Mouse (Mus musculus) G1E (cell line): ENCODE measurements at regions not wholly inside any gene's neighbourhood (a gene's known extent, or its start where the extent isn't known, plus 50 kb on each side); places are given as distances from the start of the nearest gene placed in this dataset.

Experiments used
- ATAC-seq: 2 replicates; pipeline ENCODE4 v1.8.0; 2016; ENCODE audit warnings: mild to moderate bottlenecking; ENCODE audit not compliant: insufficient number of reproducible peaks, poor library complexity, low FRiP score, severe bottlenecking; ENCODE audit errors: extremely low read depth
- DNase-seq: peaks from one replicate; pipeline ENCODE4 v3.0.0; 2012; ENCODE audit warnings: low spot score
- H3K27me3 ChIP-seq: 2 replicates; pipeline ENCODE4 v1.6.1; 2012; ENCODE audit warnings: mild to moderate bottlenecking, low read length, inconsistent platforms; ENCODE audit not compliant: insufficient read depth
- H3K36me3 ChIP-seq: replicated peaks from 2 replicates; pipeline ENCODE3; 2012; ENCODE audit warnings: mild to moderate bottlenecking, inconsistent platforms
- H3K4me1 ChIP-seq: 2 replicates; pipeline ENCODE4 v1.6.1; 2012; ENCODE audit warnings: low read depth, low read length, inconsistent platforms, mixed read lengths; ENCODE audit not compliant: insufficient read depth
- H3K4me3 ChIP-seq: 2 replicates; pipeline ENCODE4 v1.5.1; 2012; ENCODE audit warnings: low read depth, mild to moderate bottlenecking, inconsistent platforms, low read length, moderate library complexity, mixed read lengths
- H3K9me3 ChIP-seq: replicated peaks from 2 replicates; pipeline ENCODE4 v1.6.1; 2012; ENCODE audit warnings: inconsistent platforms
- CTCF ChIP-seq: IDR thresholded peaks from 2 replicates; pipeline ENCODE4 v1.5.1; 2012; ENCODE audit warnings: low read depth, low read length, inconsistent platforms, mixed read lengths
- GATA1 ChIP-seq: IDR thresholded peaks from 2 replicates; pipeline ENCODE4 v1.6.1; 2012; ENCODE audit warnings: borderline replicate concordance, low read length, inconsistent platforms, mixed read lengths
- GATA2 ChIP-seq: IDR thresholded peaks from 2 replicates; pipeline ENCODE4 v1.6.1; 2012; ENCODE audit warnings: low read depth, low read length, inconsistent platforms, borderline replicate concordance
- POLR2AphosphoS5 ChIP-seq: IDR thresholded peaks from 2 replicates; pipeline ENCODE4 v1.6.1; 2012; ENCODE audit warnings: low read depth, low read length, inconsistent platforms; ENCODE audit not compliant: insufficient replicate concordance
- TAL1 ChIP-seq: conservative IDR thresholded peaks from 2 replicates; pipeline ENCODE4 v1.6.1; 2012; ENCODE audit warnings: low read depth, low read length, inconsistent platforms, mixed read lengths

DNA sequence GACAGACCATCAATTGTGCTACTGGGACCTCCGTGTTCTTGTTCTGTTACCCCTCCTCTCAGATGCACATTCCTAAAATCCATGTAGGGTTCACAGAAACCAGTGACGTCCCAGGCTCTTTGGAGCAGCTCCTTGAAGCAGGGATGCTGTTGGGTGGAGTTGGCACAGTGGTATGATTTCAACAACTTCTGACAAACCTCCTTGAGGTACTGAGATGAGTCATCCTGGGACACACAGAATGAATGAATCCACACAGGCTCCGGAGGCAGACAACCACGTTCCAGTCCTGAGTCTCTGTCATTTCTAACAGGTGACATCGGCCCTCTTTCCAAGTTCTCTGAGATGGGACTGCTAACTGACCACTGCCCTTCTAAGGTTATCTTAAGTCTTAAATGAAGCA lies 360.2 kb downstream of the Rps15a start:
- DNase-seq (no peak), ATAC-seq (no peak)
- H3K27me3 ChIP-seq = no peaks in the 10 kb centered on the region
- H3K36me3 ChIP-seq = no peaks in the 10 kb centered on the region
- TF ChIP-seq CTCF (no peak), POLR2AphosphoS5 (no peak), GATA2 (no peak), GATA1 (no peak), TAL1 (no peak)
- H3K9me3 ChIP-seq = peaks cover 41% of the 10 kb centered on the region
- H3K4me1 ChIP-seq = no peaks in the 10 kb centered on the region
- no peak overlapping the region for H3K4me3 ChIP-seq

DNA sequence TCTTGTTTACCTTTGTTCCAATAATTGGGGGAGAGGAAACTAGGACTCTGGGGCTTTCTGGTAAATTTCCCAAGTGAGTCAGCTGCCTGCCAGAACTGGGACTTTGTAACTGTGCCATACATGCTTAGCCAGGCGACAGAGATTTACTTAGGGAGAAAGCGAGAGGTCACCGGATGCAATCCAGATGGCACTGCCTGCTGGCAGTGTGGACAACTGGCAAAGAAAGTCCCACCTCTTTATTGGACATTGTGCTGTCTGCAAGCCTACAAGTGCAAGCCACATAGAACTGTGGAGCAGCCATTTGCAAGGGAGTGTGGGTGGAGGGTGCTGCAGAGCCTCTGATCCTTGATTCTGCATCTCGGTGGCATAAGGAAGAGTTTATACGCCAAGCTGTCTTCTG lies 362.7 kb downstream of the Rps15a start:
- no peaks in the 10 kb centered on the region for H3K36me3 ChIP-seq
- TF ChIP-seq GATA2 (no peak), POLR2AphosphoS5 (no peak), TAL1 (no peak), GATA1 (no peak), CTCF (no peak)
- DNase-seq = no peak

DNA sequence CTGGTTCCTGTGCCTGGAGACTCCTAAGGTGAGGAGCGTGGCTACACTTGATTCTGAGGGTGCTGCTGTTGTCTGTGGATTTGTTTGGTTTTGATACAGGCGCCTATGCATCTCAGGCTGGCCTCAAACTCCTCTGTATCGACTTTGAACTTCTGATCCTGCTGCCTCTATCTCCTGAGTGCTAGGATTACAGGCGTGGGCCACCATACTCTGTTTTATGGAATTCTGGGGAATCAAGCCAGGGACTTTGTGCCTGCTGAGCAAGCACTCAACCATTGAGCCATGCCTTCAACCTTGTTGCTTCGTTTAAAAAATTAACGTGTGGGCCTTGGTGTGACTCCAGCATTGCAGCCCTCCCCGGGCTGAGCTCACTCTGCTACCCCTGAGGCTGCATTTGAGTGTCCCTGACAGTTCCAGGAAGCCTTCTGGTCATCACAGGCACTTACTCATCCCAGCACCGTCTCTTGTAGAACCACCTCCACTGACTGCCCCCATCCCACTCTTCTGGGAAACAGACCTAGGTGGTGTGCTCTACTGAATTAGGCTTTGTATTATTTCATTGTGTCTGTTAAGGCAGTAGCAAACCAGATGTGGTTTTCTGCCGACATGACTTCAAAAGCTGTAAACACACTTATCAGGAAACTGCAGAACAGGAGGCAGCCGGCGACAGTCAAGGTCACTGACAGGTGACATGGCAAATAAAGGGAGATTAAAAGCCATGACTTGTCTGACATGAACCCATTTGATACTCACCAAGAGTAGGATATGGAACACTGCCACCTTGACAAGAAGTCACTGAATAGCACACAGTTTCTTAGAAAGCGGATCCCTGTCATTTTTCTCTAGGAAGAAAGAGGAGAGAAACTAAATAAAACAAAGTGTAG lies 363.4 kb downstream of the Rps15a start:
- TF ChIP-seq CTCF (no peak), POLR2AphosphoS5 (no peak), TAL1 (no peak), GATA1 (no peak), GATA2 (no peak)
- ATAC-seq (no peak), DNase-seq (no peak)
- Histone ChIP-seq H3K4me1 (no peaks in the 10 kb centered on the region), H3K9me3 (peaks cover 43% of the 10 kb centered on the region), H3K27me3 (no peaks in the 10 kb centered on the region), H3K36me3 (no peaks in the 10 kb centered on the region), H3K4me3 (no peak overlapping the region)

More for the DNA sequence above, 362.7 kb downstream of the Rps15a start:
- H3K4me1 ChIP-seq = no peaks in the 10 kb centered on the region
- H3K27me3 ChIP-seq = no peaks in the 10 kb centered on the region
- ATAC-seq = no peak
- peaks cover 43% of the 10 kb centered on the region for H3K9me3 ChIP-seq
- H3K4me3 ChIP-seq = no peak overlapping the region

DNA sequence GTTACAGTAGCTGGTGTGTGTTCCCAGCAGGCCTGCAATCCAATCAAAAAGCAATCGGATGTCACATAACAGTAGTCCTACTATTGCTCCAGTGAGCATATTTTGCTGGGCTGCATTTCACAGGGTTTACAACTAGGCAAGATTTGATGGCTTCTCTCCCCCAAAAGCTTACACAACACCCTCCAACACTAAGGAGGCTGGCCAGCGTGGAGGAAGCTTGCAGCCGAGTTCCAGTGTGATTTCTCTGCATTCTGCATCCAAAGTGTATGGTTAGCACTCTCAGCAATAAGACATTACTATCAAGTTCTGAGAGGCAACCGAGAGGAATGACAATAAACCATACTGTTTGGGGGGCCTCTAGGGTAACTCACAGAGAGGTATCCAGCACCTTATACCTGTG lies 367.2 kb downstream of the Xylt1 start:
- no peak for ATAC-seq
- H3K36me3 ChIP-seq = no peaks in the 10 kb centered on the region
- TF ChIP-seq GATA1 (no peak), POLR2AphosphoS5 (no peak), GATA2 (no peak)
- H3K9me3 ChIP-seq = peaks cover 41% of the 10 kb centered on the region
- H3K4me3 ChIP-seq = no peak overlapping the region
- DNase-seq = no peak
- H3K4me1 ChIP-seq = no peaks in the 10 kb centered on the region
- H3K27me3 ChIP-seq = no peaks in the 10 kb centered on the region

DNA sequence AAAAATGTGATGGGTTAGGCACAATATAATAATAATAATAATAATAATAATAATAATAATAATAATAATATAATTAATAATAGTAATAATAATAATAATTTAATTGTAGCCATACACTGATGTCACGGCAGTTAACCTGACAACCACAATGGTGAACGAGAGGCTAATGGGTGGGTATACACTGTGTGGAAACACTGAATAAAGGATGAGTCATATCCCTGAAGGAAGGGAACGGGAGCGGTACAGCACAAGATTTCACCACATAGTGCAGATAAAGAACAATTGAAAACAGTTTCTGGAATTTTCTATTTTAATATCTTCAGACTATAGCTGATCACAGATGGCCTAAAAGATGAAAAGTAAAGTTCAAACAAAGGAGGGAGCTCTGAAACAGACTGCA lies 365.6 kb downstream of the Xylt1 start:
- Histone ChIP-seq H3K4me1 (no peaks in the 10 kb centered on the region), H3K36me3 (no peaks in the 10 kb centered on the region), H3K4me3 (no peak overlapping the region), H3K9me3 (peaks cover 33% of the 10 kb centered on the region), H3K27me3 (no peaks in the 10 kb centered on the region)
- DNase-seq (no peak), ATAC-seq (no peak)
- no peak for TF ChIP-seq CTCF
- no peak for TF ChIP-seq GATA1
- no peak for TF ChIP-seq TAL1
- no peak for TF ChIP-seq GATA2
- no peak for TF ChIP-seq POLR2AphosphoS5

DNA sequence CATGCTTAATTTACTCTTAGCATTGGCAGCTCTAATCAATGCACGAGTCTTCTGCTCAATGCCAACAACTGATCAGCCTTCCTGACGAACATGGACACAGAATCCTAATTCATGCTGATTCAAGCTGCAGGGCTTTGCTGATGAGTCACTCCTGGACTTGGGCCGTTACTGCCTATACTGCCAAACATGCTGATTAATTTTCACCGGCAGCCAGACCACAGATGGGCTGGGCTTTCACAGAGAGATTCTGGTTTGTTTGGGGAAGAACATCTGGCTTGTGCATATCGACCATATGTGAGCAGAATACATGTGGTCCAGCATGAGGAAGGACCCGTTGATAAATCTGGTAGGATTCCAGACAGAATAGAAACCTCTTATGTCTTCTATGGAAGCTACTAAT lies 358.9 kb downstream of the Xylt1 start:
- Histone ChIP-seq H3K36me3 (no peaks in the 10 kb centered on the region), H3K4me1 (no peaks in the 10 kb centered on the region), H3K4me3 (no peak overlapping the region), H3K9me3 (peaks cover 28% of the 10 kb centered on the region), H3K27me3 (no peaks in the 10 kb centered on the region)
- TF ChIP-seq TAL1 = no peak
- no peak for TF ChIP-seq GATA2
- DNase-seq (no peak), ATAC-seq (no peak)

DNA sequence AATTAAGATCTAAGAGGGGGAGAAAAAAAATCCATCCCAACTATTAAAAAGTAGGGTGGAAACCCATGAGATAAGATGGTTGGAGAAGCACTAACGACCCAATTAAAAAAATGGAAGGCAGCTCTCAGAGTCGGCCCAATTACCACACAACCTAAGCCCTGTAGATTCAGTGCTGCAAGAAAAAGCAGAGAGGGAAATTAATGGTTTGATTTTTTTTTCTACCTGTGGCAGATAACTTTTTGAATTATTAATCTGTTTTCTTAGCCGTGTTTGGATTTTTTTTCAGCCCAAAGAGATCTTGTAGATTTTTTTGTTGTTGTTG lies 354.9 kb downstream of the Xylt1 start:
- peaks cover 41% of the 10 kb centered on the region for H3K9me3 ChIP-seq

More for the DNA sequence above, 354.9 kb downstream of the Xylt1 start:
- Histone ChIP-seq H3K4me3 (no peak overlapping the region), H3K36me3 (no peaks in the 10 kb centered on the region), H3K27me3 (no peaks in the 10 kb centered on the region), H3K4me1 (no peaks in the 10 kb centered on the region)
- ATAC-seq (no peak), DNase-seq (no peak)
- TF ChIP-seq CTCF = no peak
- TF ChIP-seq GATA1 = no peak
- TF ChIP-seq GATA2 = no peak
- no peak for TF ChIP-seq TAL1
- TF ChIP-seq POLR2AphosphoS5 = no peak
